Mouse (Mus musculus) brown adipose tissue, adult 24 weeks (tissue): ENCODE measurements at regions not wholly inside any gene's neighbourhood (a gene's known extent, or its start where the extent isn't known, plus 50 kb on each side); places are given as distances from the start of the nearest gene placed in this dataset.

Experiments used
- H3K27ac ChIP-seq: fragments of 200-500 bp; replicated peaks from 2 replicates; pipeline ENCODE4 v1.5.1; 2012; ENCODE audit warnings: low read depth, mild to moderate bottlenecking, low read length
- H3K4me1 ChIP-seq: fragments of 200-500 bp; 2 replicates; pipeline ENCODE4 v1.6.1; 2012; ENCODE audit warnings: low read length, mixed read lengths; ENCODE audit not compliant: control insufficient read depth, insufficient read depth, insufficient read length
- H3K4me3 ChIP-seq: fragments of 200-500 bp; 2 replicates; pipeline ENCODE4 v1.5.1; 2012; ENCODE audit warnings: low read depth, mild to moderate bottlenecking, low read length, moderate library complexity; ENCODE audit not compliant: insufficient read depth

GRCm38 (mm10) chr13:71558477-71559215 is 404.9 kb downstream of the Irx1 start:
- no peak overlapping the region for H3K27ac ChIP-seq
- no peaks in the 10 kb centered on the region for H3K4me1 ChIP-seq
- H3K4me3 ChIP-seq, result no peak overlapping the region

GRCm38 (mm10) chr13:71555471-71555870 is 408.1 kb downstream of the Irx1 start:
- Histone ChIP-seq H3K4me1 (no peaks in the 10 kb centered on the region), H3K27ac (no peak overlapping the region), H3K4me3 (no peak overlapping the region)

GRCm38 (mm10) chr13:71550109-71550508 is 413.4 kb downstream of the Irx1 start:
- no peak overlapping the region for H3K4me3 ChIP-seq
- no peak overlapping the region for H3K27ac ChIP-seq

GRCm38 (mm10) chr13:71549206-71549831 is 414.2 kb downstream of the Irx1 start:
- H3K4me1 ChIP-seq, result no peaks in the 10 kb centered on the region
- no peak overlapping the region for H3K27ac ChIP-seq

More at GRCm38 (mm10) chr13:71550109-71550508, 413.4 kb downstream of the Irx1 start:
- no peaks in the 10 kb centered on the region for H3K4me1 ChIP-seq

GRCm38 (mm10) chr13:71538226-71538625 is 425.3 kb downstream of the Irx1 start:
- Histone ChIP-seq H3K27ac (no peak overlapping the region), H3K4me1 (no peaks in the 10 kb centered on the region), H3K4me3 (no peak overlapping the region)

More at GRCm38 (mm10) chr13:71549206-71549831, 414.2 kb downstream of the Irx1 start:
- H3K4me3 ChIP-seq, result no peak overlapping the region

GRCm38 (mm10) chr13:71532796-71533351 is 430.6 kb downstream of the Irx1 start:
- H3K4me3 ChIP-seq, result no peak overlapping the region
- no peak overlapping the region for H3K27ac ChIP-seq
- no peaks in the 10 kb centered on the region for H3K4me1 ChIP-seq

GRCm38 (mm10) chr13:71529397-71530122 is 434.0 kb downstream of the Irx1 start:
- no peak overlapping the region for H3K27ac ChIP-seq
- no peaks in the 10 kb centered on the region for H3K4me1 ChIP-seq
- no peak overlapping the region for H3K4me3 ChIP-seq

GRCm38 (mm10) chr13:71517776-71518175 is 445.7 kb downstream of the Irx1 start:
- H3K4me3 ChIP-seq, result no peak overlapping the region
- no peaks in the 10 kb centered on the region for H3K4me1 ChIP-seq
- H3K27ac ChIP-seq, result no peak overlapping the region

- Histone ChIP-seq H3K4me1 (no peaks in the 10 kb centered on the region), H3K4me3 (no peak overlapping the region), H3K27ac (no peak overlapping the region)
Measured at GRCm38 (mm10) chr13:71513204-71513603, 450.3 kb downstream of the Irx1 start.

- Histone ChIP-seq H3K27ac (no peak overlapping the region), H3K4me3 (no peak overlapping the region), H3K4me1 (no peaks in the 10 kb centered on the region)
Measured at GRCm38 (mm10) chr13:71507956-71508401, 455.5 kb downstream of the Irx1 start.

GRCm38 (mm10) chr13:71507421-71507931 is 456.0 kb downstream of the Irx1 start:
- no peaks in the 10 kb centered on the region for H3K4me1 ChIP-seq
- no peak overlapping the region for H3K27ac ChIP-seq
- H3K4me3 ChIP-seq, result no peak overlapping the region

GRCm38 (mm10) chr13:71506777-71507176 is 456.7 kb downstream of the Irx1 start:
- Histone ChIP-seq H3K4me3 (no peak overlapping the region), H3K27ac (no peak overlapping the region), H3K4me1 (no peaks in the 10 kb centered on the region)

GRCm38 (mm10) chr13:71489773-71490172 is 473.8 kb downstream of the Irx1 start:
- Histone ChIP-seq H3K4me3 (no peak overlapping the region), H3K4me1 (no peaks in the 10 kb centered on the region), H3K27ac (no peak overlapping the region)

GRCm38 (mm10) chr13:71481205-71481604 is 482.3 kb downstream of the Irx1 start:
- no peak overlapping the region for H3K4me3 ChIP-seq
- no peaks in the 10 kb centered on the region for H3K4me1 ChIP-seq
- H3K27ac ChIP-seq, result no peak overlapping the region

- H3K4me1 ChIP-seq, result no peaks in the 10 kb centered on the region
- no peak overlapping the region for H3K4me3 ChIP-seq
- H3K27ac ChIP-seq, result no peak overlapping the region
Measured at GRCm38 (mm10) chr13:71461552-71461951, 502.0 kb downstream of the Irx1 start.
